Mouse (Mus musculus) embryonic facial prominence, embryonic 13.5 days (tissue): ENCODE measurements around the gene Fabp6. TPM values are rescaled to one million over a fixed set of nuclear protein-coding genes. Genes with fewer than 3 reads are reported as not detected.

Experiments
- polyA plus RNA-seq: library from polyadenylated mRNA; unstranded; fragments of >200 nt; fragmentation: Nextera tagmentation; extraction: Ambion mirVana; gene quantifications from 2 replicates; pipeline ENCODE4 v1.2.1, GENCODE M21; 2015

The Fabp6 gene
- polyA plus RNA-seq, 1 experiment from 2014 or later = not detected

Other genes with a start within 250 kb of the Fabp6 start
- 116 and 118 TPM in 2 replicates for gene Pttg1, start 175.3 kb downstream of the Fabp6 start, polyA plus RNA-seq
- 59.3 and 68.7 TPM in 2 replicates for gene Slu7, start 167.8 kb downstream of the Fabp6 start, polyA plus RNA-seq
- gene C1qtnf2, start 127.3 kb downstream of the Fabp6 start, polyA plus RNA-seq = 15.9 and 17.0 TPM in 2 replicates
- 13.7 and 14.2 TPM in 2 replicates for gene Ccnjl, start 72.8 kb downstream of the Fabp6 start, polyA plus RNA-seq
- 3.5 and 4.2 TPM in 2 replicates for gene 4933415A04Rik, start 14.5 kb downstream of the Fabp6 start, polyA plus RNA-seq
- gene Pwwp2a, start 80.5 kb upstream of the Fabp6 start, polyA plus RNA-seq = 30.3 and 30.4 TPM in 2 replicates
- 73.6 and 76.8 TPM in 2 replicates for gene Ttc1, start 146.5 kb upstream of the Fabp6 start, polyA plus RNA-seq